In the genomic region with DNA sequence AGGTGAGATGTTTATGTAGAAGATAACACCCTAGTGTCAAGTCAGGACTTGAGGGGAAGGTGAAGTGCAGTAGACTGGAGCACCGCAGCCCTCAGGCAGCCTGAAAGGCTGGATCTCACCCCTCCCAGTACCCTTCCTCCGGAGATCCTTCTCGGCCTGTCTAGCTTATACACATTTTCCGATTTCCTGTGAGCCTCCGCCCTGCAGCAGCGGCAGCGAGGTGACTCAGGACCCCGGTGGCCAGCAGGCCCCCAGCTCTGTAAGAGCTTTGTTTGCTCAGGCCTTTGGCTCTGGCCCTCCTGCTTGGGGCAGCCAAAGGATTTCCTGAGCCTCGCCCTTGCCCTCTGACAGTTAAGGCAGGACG, we compare ENCODE assay signal across 7 mouse cellular contexts. TPM values are rescaled to one million over a fixed set of nuclear protein-coding genes. Genes with fewer than 3 reads are reported as not detected.
DNase-seq lines count a peak whose midpoint lies in the region; ATAC-seq and TF ChIP-seq lines count a peak whose summit lies in the region.

No protein-coding gene starts in this region.

- no peak for TF ChIP-seq POLR2A in embryonic fibroblast, embryonic 13.5 days (IDR thresholded peaks at IDR 0.05; ENCODE audit: low read depth, low read length)

- no peaks in the 10 kb centered on the region for H3K9me3 ChIP-seq in G1E (replicated peaks)
- H3K9me3 ChIP-seq in hindbrain, embryonic 11.5 days (ENCODE audit: control insufficient read depth, low read length) = no peaks in the 10 kb centered on the region
- no peaks in the 10 kb centered on the region for H3K9me3 ChIP-seq in liver, embryonic 15.5 days (replicated peaks)
- H3K9me3 ChIP-seq in stomach, embryonic 16.5 days (replicated peaks; ENCODE audit: control insufficient read depth, low read length) = no peaks in the 10 kb centered on the region

- peak overlapping the region; percentile 72 for H3K27ac ChIP-seq in embryonic fibroblast, embryonic 13.5 days (ENCODE audit: insufficient read depth, low read length)
- no peak overlapping the region; the same call in 1 of the 2 replicates for H3K27ac ChIP-seq in hindbrain, embryonic 11.5 days (ENCODE audit: low read depth, low read length)
- H3K27ac ChIP-seq in liver, embryonic 15.5 days (replicated peaks) = peak overlapping the region; percentile 64
- peak overlapping the region; percentile 94 for H3K27ac ChIP-seq in stomach, embryonic 16.5 days (ENCODE audit: low read length)

- peak overlapping the region; percentile 80; the same call in 1 of the 2 replicates for H3K4me3 ChIP-seq in G1E (ENCODE audit: low read depth, low read length)
- peak overlapping the region; percentile 9 for H3K4me3 ChIP-seq in embryonic fibroblast, embryonic 13.5 days (ENCODE audit: insufficient read depth, low read length)
- peak overlapping the region; percentile 42; the same call in 1 of the 2 replicates for H3K4me3 ChIP-seq in hindbrain, embryonic 11.5 days (ENCODE audit: low read depth, low read length)
- H3K4me3 ChIP-seq in liver, embryonic 15.5 days (replicated peaks) = peak overlapping the region; percentile 66
- H3K4me3 ChIP-seq in stomach, embryonic 16.5 days (replicated peaks; ENCODE audit: low read length) = peak overlapping the region; percentile 74

- 28% methylated on average over 10 of the region's 10 CpGs for WGBS in hindbrain, embryonic 11.5 days
- WGBS in liver, embryonic 15.5 days (ENCODE audit: insufficient replicate concordance) = 7% methylated on average over 10 of the region's 10 CpGs
- 16% methylated on average over 10 of the region's 10 CpGs for WGBS in stomach, embryonic 16.5 days

- H3K4me1 ChIP-seq in G1E (ENCODE audit: insufficient read depth, low read depth, low read length) = peaks cover 30% of the 10 kb centered on the region
- H3K4me1 ChIP-seq in embryonic fibroblast, embryonic 13.5 days (ENCODE audit: control insufficient read depth, insufficient read depth, low read length) = 0 out of 2 replicates have a peak, but pooled peaks cover 5% of the 10 kb centered on the region
- peaks cover 3% of the 10 kb centered on the region; the same call in 1 of the 2 replicates for H3K4me1 ChIP-seq in hindbrain, embryonic 11.5 days (replicated peaks; ENCODE audit: control insufficient read depth, insufficient read depth, low read length)
- peaks cover 21% of the 10 kb centered on the region for H3K4me1 ChIP-seq in liver, embryonic 15.5 days (replicated peaks)
- H3K4me1 ChIP-seq in stomach, embryonic 16.5 days (ENCODE audit: control insufficient read depth, insufficient read depth, low read length) = peaks cover 9% of the 10 kb centered on the region

- no peak for TF ChIP-seq CTCF in G1E (IDR thresholded peaks at IDR 0.05; ENCODE audit: low read depth, low read length)
- TF ChIP-seq CTCF in embryonic fibroblast, embryonic 13.5 days (IDR thresholded peaks at IDR 0.05; ENCODE audit: borderline replicate concordance, insufficient read depth, low read length) = no peak

- no peak for DNase-seq in G1E (ENCODE audit: low spot score)
- no peak for DNase-seq in hindbrain, embryonic 11.5 days (ENCODE audit: low spot score)
- no peak for DNase-seq in gastrocnemius, adult 18-20 months (ENCODE audit: low spot score)
- no peak for DNase-seq in adrenal gland, adult 8-10 months

- H3K27me3 ChIP-seq in G1E (ENCODE audit: insufficient read depth, low read length) = peaks cover 14% of the 10 kb centered on the region
- no peaks in the 10 kb centered on the region for H3K27me3 ChIP-seq in hindbrain, embryonic 11.5 days (ENCODE audit: control insufficient read depth, insufficient read depth, low read length)
- H3K27me3 ChIP-seq in liver, embryonic 15.5 days = no peaks in the 10 kb centered on the region
- H3K27me3 ChIP-seq in stomach, embryonic 16.5 days (ENCODE audit: control insufficient read depth, insufficient read depth, low read length) = no peaks in the 10 kb centered on the region

- H3K4me2 ChIP-seq in hindbrain, embryonic 11.5 days (replicated peaks; ENCODE audit: low read depth, low read length) = peak overlapping the region; percentile 85
- peak overlapping the region; percentile 96 for H3K4me2 ChIP-seq in liver, embryonic 15.5 days
- H3K4me2 ChIP-seq in stomach, embryonic 16.5 days (ENCODE audit: low read depth, low read length) = peak overlapping the region; percentile 99

- peaks cover 34% of the 10 kb centered on the region for H3K36me3 ChIP-seq in G1E (replicated peaks)
- H3K36me3 ChIP-seq in hindbrain, embryonic 11.5 days (ENCODE audit: control insufficient read depth, insufficient read depth, low read length) = 0 out of 2 replicates have a peak, but pooled peaks cover 2% of the 10 kb centered on the region
- 0 out of 2 replicates have a peak, but pooled peaks cover 3% of the 10 kb centered on the region for H3K36me3 ChIP-seq in liver, embryonic 15.5 days (replicated peaks)
- H3K36me3 ChIP-seq in stomach, embryonic 16.5 days (ENCODE audit: control insufficient read depth, insufficient read depth, low read length) = no peaks in the 10 kb centered on the region

- ATAC-seq in G1E (ENCODE audit: extremely low read depth, insufficient number of reproducible peaks, low FRiP score, poor library complexity, severe bottlenecking) = no peak
- ATAC-seq in hindbrain, embryonic 11.5 days (ENCODE audit: low FRiP score) = peak; percentile 26; the same call in 1 of the 2 replicates
- ATAC-seq in liver, embryonic 15.5 days (ENCODE audit: insufficient read depth) = 0 out of 2 replicates have a peak, but pooled peaks have one; percentile 4
- ATAC-seq in stomach, embryonic 16.5 days (ENCODE audit: insufficient read depth, low FRiP score) = 0 out of 2 replicates have a peak, but pooled peaks have one; percentile 7

- peak overlapping the region; percentile 42; the same call in 1 of the 2 replicates for H3K9ac ChIP-seq in hindbrain, embryonic 11.5 days (ENCODE audit: low read depth, low read length)
- peak overlapping the region; percentile 55; the same call in 1 of the 2 replicates for H3K9ac ChIP-seq in liver, embryonic 15.5 days
- H3K9ac ChIP-seq in stomach, embryonic 16.5 days (ENCODE audit: low read length) = peak overlapping the region; percentile 80

RNA-seq across cellular contexts. Expression of gene Pkn3, which starts 0.8 kb away (rescaled TPM):
- total RNA-seq in G1E (2014; fragmentation: Nextera tagmentation) (1.6 and 2.4 TPM in 2 replicates), G1E (2017) (4.5 and 5.9 TPM in 2 replicates)
- 13.3 and 14.5 TPM in 2 replicates for polyA plus RNA-seq in G1E (2012)
- 6.5 and 8.2 TPM in 2 replicates for polyA plus RNA-seq in embryonic fibroblast, embryonic 13.5 days (2011; ENCODE audit: insufficient read length, low read depth, missing spikeins)
- polyA plus RNA-seq in hindbrain, embryonic 11.5 days (2014; fragmentation: Nextera tagmentation; extraction: Ambion mirVana) = 4.5 and 5.2 TPM in 2 replicates
- polyA plus RNA-seq in liver, embryonic 15.5 days (2015; fragmentation: Nextera tagmentation; extraction: Ambion mirVana) = 2.3 and 2.5 TPM in 2 replicates
- 8.9 and 9.6 TPM in 2 replicates for polyA plus RNA-seq in stomach, embryonic 16.5 days (2015; fragmentation: Nextera tagmentation; extraction: Ambion mirVana)
- 1 to 10 TPM; 2.5 to 3.9 TPM for total RNA-seq in gastrocnemius, adult 18-20 months (2021)
- 1 to 10 TPM; 4.8 to 6.6 (median 5.8) TPM for total RNA-seq in adrenal gland, adult 8-10 months (2022)

RNA-seq across cellular contexts. Expression of gene Zdhhc12, which starts 15.1 kb away (rescaled TPM):
- total RNA-seq in G1E (2014; fragmentation: Nextera tagmentation) = 25.4 and 29.4 TPM in 2 replicates
- total RNA-seq in G1E (2017) = 9.5 and 10.3 TPM in 2 replicates
- polyA plus RNA-seq in G1E (2012) = 31.0 and 31.4 TPM in 2 replicates
- 26.8 and 30.5 TPM in 2 replicates for polyA plus RNA-seq in embryonic fibroblast, embryonic 13.5 days (2011; ENCODE audit: insufficient read length, low read depth, missing spikeins)
- polyA plus RNA-seq in hindbrain, embryonic 11.5 days (2014; fragmentation: Nextera tagmentation; extraction: Ambion mirVana) = 27.4 and 32.2 TPM in 2 replicates
- 19.3 and 20.6 TPM in 2 replicates for polyA plus RNA-seq in liver, embryonic 15.5 days (2015; fragmentation: Nextera tagmentation; extraction: Ambion mirVana)
- polyA plus RNA-seq in stomach, embryonic 16.5 days (2015; fragmentation: Nextera tagmentation; extraction: Ambion mirVana) = 37.4 and 41.4 TPM in 2 replicates
- total RNA-seq in gastrocnemius, adult 18-20 months (2021) = 1 to 10 TPM; 2.1 to 2.8 TPM
- total RNA-seq in adrenal gland, adult 8-10 months (2022) = 10 to 100 TPM; 16.4 to 23.9 (median 17.6) TPM

RNA-seq across cellular contexts. Expression of gene Set, which starts 21.2 kb away (rescaled TPM):
- total RNA-seq in G1E (2014; fragmentation: Nextera tagmentation) (751 and 948 TPM in 2 replicates), G1E (2017) (667 and 849 TPM in 2 replicates)
- 806 and 885 TPM in 2 replicates for polyA plus RNA-seq in G1E (2012)
- polyA plus RNA-seq in embryonic fibroblast, embryonic 13.5 days (2011; ENCODE audit: insufficient read length, low read depth, missing spikeins) = 457 and 582 TPM in 2 replicates
- 688 and 696 TPM in 2 replicates for polyA plus RNA-seq in hindbrain, embryonic 11.5 days (2014; fragmentation: Nextera tagmentation; extraction: Ambion mirVana)
- polyA plus RNA-seq in liver, embryonic 15.5 days (2015; fragmentation: Nextera tagmentation; extraction: Ambion mirVana) = 138 and 147 TPM in 2 replicates
- polyA plus RNA-seq in stomach, embryonic 16.5 days (2015; fragmentation: Nextera tagmentation; extraction: Ambion mirVana) = 324 and 336 TPM in 2 replicates
- 100 to 1,000 TPM in 1 of 2 experiments, 10 to 100 TPM in 1; 87.1 to 104 TPM for total RNA-seq in gastrocnemius, adult 18-20 months (2021)
- 100 to 1,000 TPM; 205 to 257 (median 225) TPM for total RNA-seq in adrenal gland, adult 8-10 months (2022)

RNA-seq across cellular contexts. Expression of gene Wdr34, which starts 29.6 kb away (rescaled TPM):
- total RNA-seq in G1E (2014; fragmentation: Nextera tagmentation) = 15.1 and 17.9 TPM in 2 replicates
- total RNA-seq in G1E (2017) = 9.6 and 13.5 TPM in 2 replicates
- 35.5 and 38.4 TPM in 2 replicates for polyA plus RNA-seq in G1E (2012)
- polyA plus RNA-seq in embryonic fibroblast, embryonic 13.5 days (2011; ENCODE audit: insufficient read length, low read depth, missing spikeins) = 9.2 and 10.8 TPM in 2 replicates
- polyA plus RNA-seq in hindbrain, embryonic 11.5 days (2014; fragmentation: Nextera tagmentation; extraction: Ambion mirVana) = 30.1 and 33.9 TPM in 2 replicates
- 6.2 and 7.1 TPM in 2 replicates for polyA plus RNA-seq in liver, embryonic 15.5 days (2015; fragmentation: Nextera tagmentation; extraction: Ambion mirVana)
- polyA plus RNA-seq in stomach, embryonic 16.5 days (2015; fragmentation: Nextera tagmentation; extraction: Ambion mirVana) = 23.2 and 26.1 TPM in 2 replicates
- total RNA-seq in gastrocnemius, adult 18-20 months (2021) = 1 to 10 TPM; 3.6 to 4.3 TPM
- total RNA-seq in adrenal gland, adult 8-10 months (2022) = 10 to 100 TPM; 19.5 to 31.7 (median 26.6) TPM

RNA-seq across cellular contexts. Expression of gene Zer1, which starts 46.1 kb away (rescaled TPM):
- total RNA-seq in G1E (2014; fragmentation: Nextera tagmentation) (25.1 and 25.8 TPM in 2 replicates), G1E (2017) (9.7 and 10.4 TPM in 2 replicates)
- polyA plus RNA-seq in G1E (2012) = 13.2 and 18.9 TPM in 2 replicates
- polyA plus RNA-seq in embryonic fibroblast, embryonic 13.5 days (2011; ENCODE audit: insufficient read length, low read depth, missing spikeins) = 15.2 and 21.4 TPM in 2 replicates
- polyA plus RNA-seq in hindbrain, embryonic 11.5 days (2014; fragmentation: Nextera tagmentation; extraction: Ambion mirVana) = 6.5 and 9.3 TPM in 2 replicates
- 2.4 and 2.5 TPM in 2 replicates for polyA plus RNA-seq in liver, embryonic 15.5 days (2015; fragmentation: Nextera tagmentation; extraction: Ambion mirVana)
- 5.1 and 5.4 TPM in 2 replicates for polyA plus RNA-seq in stomach, embryonic 16.5 days (2015; fragmentation: Nextera tagmentation; extraction: Ambion mirVana)
- total RNA-seq in gastrocnemius, adult 18-20 months (2021) = 10 to 100 TPM; 23.5 to 24.1 TPM
- total RNA-seq in adrenal gland, adult 8-10 months (2022) = 10 to 100 TPM; 45.6 to 74.7 (median 58.5) TPM

Comparison
In these comparisons a context has a peak if more than half of its experiments do, and no peak if none do; other contexts are left out.
1. H3K4me3 ChIP-seq: peak in every context shown above with its lines; median percentile 80 in G1E; 74 in stomach, embryonic 16.5 days; 66 in liver, embryonic 15.5 days; 42 in hindbrain, embryonic 11.5 days; 9 in embryonic fibroblast, embryonic 13.5 days.